Mouse (Mus musculus): Measurements from ENCODE around the gene Gm10309. TPM values are rescaled to one million over a fixed set of nuclear protein-coding genes. Genes with fewer than 3 reads are reported as not detected.

Gene Gm10309
- polyA plus RNA-seq, 1 experiment, result 0.05 TPM

DNA sequence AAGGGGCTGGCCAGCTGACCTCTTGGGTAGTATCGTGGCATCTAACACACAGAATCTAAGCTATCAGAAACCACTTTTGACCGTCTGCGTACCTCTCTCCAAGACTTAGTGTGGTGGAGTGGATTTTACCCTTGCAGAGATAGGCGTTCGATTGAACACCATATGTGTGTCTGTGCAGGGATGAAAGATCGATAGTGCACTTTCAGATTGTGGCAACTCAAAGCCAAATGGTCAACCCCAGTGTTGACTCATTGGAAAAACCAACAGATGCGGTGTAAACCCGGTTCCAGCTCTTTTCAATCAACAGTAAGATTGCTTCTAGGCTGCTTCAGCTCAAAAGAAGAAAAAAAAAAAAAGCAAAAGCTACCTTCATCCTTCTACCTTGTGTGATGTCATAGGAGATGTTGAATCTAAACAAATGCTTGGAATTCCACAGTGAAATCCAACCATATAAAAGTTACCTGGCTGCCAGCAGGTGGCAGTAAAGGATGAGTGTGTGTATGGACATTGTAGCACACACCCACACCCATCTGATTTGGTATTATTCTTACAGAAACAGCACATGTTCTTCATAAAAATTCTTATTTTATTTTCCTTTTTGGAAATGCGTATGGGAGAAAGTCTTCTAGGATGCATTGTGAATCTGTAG is 8.8 kb downstream of the Gm10309 start:
- no peak overlapping the region for H3K4me3 ChIP-seq
- H3ac ChIP-seq (ENCODE audit: control insufficient read depth, insufficient read length), result no peak overlapping the region
- H3K27me3 ChIP-seq (ENCODE audit: control insufficient read depth, insufficient read depth, insufficient read length), result no peaks in the 10 kb centered on the region
- no peak overlapping the region for H3K4me2 ChIP-seq (ENCODE audit: low read depth)
- no peaks in the 10 kb centered on the region for H3K79me2 ChIP-seq (ENCODE audit: control insufficient read depth, insufficient read depth)
- TF ChIP-seq REST (IDR thresholded peaks at IDR 0.05; ENCODE audit: insufficient read depth, insufficient read length), result no peak
- TF ChIP-seq E2F4 (IDR thresholded peaks at IDR 0.05; ENCODE audit: insufficient read depth), result no peak
- H3K36me3 ChIP-seq (ENCODE audit: control insufficient read depth, insufficient read depth), result no peaks in the 10 kb centered on the region

GRCm38 (mm10) chr17:86494895-86495294 is 10.1 kb downstream of the Gm10309 start:
- no peaks in the 10 kb centered on the region for H3K36me3 ChIP-seq (ENCODE audit: control insufficient read depth, insufficient read depth)
- no peak overlapping the region for H3ac ChIP-seq (ENCODE audit: control insufficient read depth, insufficient read length)
- no peak overlapping the region for H3K4me2 ChIP-seq (ENCODE audit: low read depth)
- no peaks in the 10 kb centered on the region for H3K79me2 ChIP-seq (ENCODE audit: control insufficient read depth, insufficient read depth)
- TF ChIP-seq CEBPB (IDR thresholded peaks at IDR 0.05; ENCODE audit: insufficient read depth, poor library complexity, severe bottlenecking) (no peak), REST (IDR thresholded peaks at IDR 0.05; ENCODE audit: insufficient read depth, insufficient read length) (no peak), SRF (IDR thresholded peaks at IDR 0.05; ENCODE audit: control insufficient read depth, insufficient read length, low read depth) (no peak), USF1 (IDR thresholded peaks at IDR 0.05; ENCODE audit: low read depth) (no peak), MYOD1 (IDR thresholded peaks at IDR 0.05; ENCODE audit: control insufficient read depth in 1 of 3, insufficient read length in 2 of 3, low read depth in 2 of 3) (no peak), POLR2A (IDR thresholded peaks at IDR 0.05; ENCODE audit: insufficient read length, low read depth) (no peak)
- H3K4me3 ChIP-seq, result no peak overlapping the region
- no peaks in the 10 kb centered on the region for H3K27me3 ChIP-seq (ENCODE audit: control insufficient read depth, insufficient read depth, insufficient read length)

GRCm38 (mm10) chr17:86494494-86494893 is 10.5 kb downstream of the Gm10309 start:
- Histone ChIP-seq H3K27me3 (ENCODE audit: control insufficient read depth, insufficient read depth, insufficient read length) (no peaks in the 10 kb centered on the region), H3K79me2 (ENCODE audit: control insufficient read depth, insufficient read depth) (no peaks in the 10 kb centered on the region), H3K36me3 (ENCODE audit: control insufficient read depth, insufficient read depth) (no peaks in the 10 kb centered on the region), H3K4me2 (ENCODE audit: low read depth) (no peak overlapping the region), H3ac (ENCODE audit: control insufficient read depth, insufficient read length) (no peak overlapping the region), H3K4me3 (no peak overlapping the region)
- TF ChIP-seq CEBPB (IDR thresholded peaks at IDR 0.05; ENCODE audit: insufficient read depth, poor library complexity, severe bottlenecking), result no peak
- TF ChIP-seq TCF12 (IDR thresholded peaks at IDR 0.05; ENCODE audit: insufficient read depth, poor library complexity, severe bottlenecking), result no peak
- TF ChIP-seq SRF (IDR thresholded peaks at IDR 0.05; ENCODE audit: control insufficient read depth, insufficient read length, low read depth), result no peak
- TF ChIP-seq MYOD1 (IDR thresholded peaks at IDR 0.05; ENCODE audit: control insufficient read depth in 1 of 3, insufficient read length in 2 of 3, low read depth in 2 of 3), result no peak
- no peak for TF ChIP-seq TCF3 (IDR thresholded peaks at IDR 0.05; ENCODE audit: insufficient read length, low read depth)
- TF ChIP-seq REST (IDR thresholded peaks at IDR 0.05; ENCODE audit: insufficient read depth, insufficient read length), result no peak
- TF ChIP-seq USF1 (IDR thresholded peaks at IDR 0.05; ENCODE audit: low read depth), result no peak
- TF ChIP-seq MAX (IDR thresholded peaks at IDR 0.05; ENCODE audit: low read depth), result no peak

GRCm38 (mm10) chr17:86493891-86494420 is 11.1 kb downstream of the Gm10309 start:
- TF ChIP-seq CEBPB (IDR thresholded peaks at IDR 0.05; ENCODE audit: insufficient read depth, poor library complexity, severe bottlenecking), result no peak
- TF ChIP-seq MAX (IDR thresholded peaks at IDR 0.05; ENCODE audit: low read depth), result no peak
- no peak for TF ChIP-seq TCF3 (IDR thresholded peaks at IDR 0.05; ENCODE audit: insufficient read length, low read depth)
- TF ChIP-seq E2F4 (IDR thresholded peaks at IDR 0.05; ENCODE audit: insufficient read depth), result no peak
- TF ChIP-seq POLR2A (IDR thresholded peaks at IDR 0.05; ENCODE audit: insufficient read length, low read depth), result no peak
- no peak for TF ChIP-seq MYOD1 (IDR thresholded peaks at IDR 0.05; ENCODE audit: control insufficient read depth in 1 of 3, insufficient read length in 2 of 3, low read depth in 2 of 3)
- TF ChIP-seq POLR2AphosphoS2 (IDR thresholded peaks at IDR 0.05; ENCODE audit: insufficient read length, low read depth), result no peak
- TF ChIP-seq SRF (IDR thresholded peaks at IDR 0.05; ENCODE audit: control insufficient read depth, insufficient read length, low read depth), result no peak
- no peak for TF ChIP-seq REST (IDR thresholded peaks at IDR 0.05; ENCODE audit: insufficient read depth, insufficient read length)
- TF ChIP-seq TCF12 (IDR thresholded peaks at IDR 0.05; ENCODE audit: insufficient read depth, poor library complexity, severe bottlenecking), result no peak
- no peak for TF ChIP-seq MYOG (IDR thresholded peaks at IDR 0.05; ENCODE audit: control insufficient read depth in 1 of 3, insufficient read depth in 1 of 3, insufficient read length in 2 of 3, low read depth in 2 of 3)
- no peak for TF ChIP-seq USF1 (IDR thresholded peaks at IDR 0.05; ENCODE audit: low read depth)
- no peaks in the 10 kb centered on the region for H3K27me3 ChIP-seq (ENCODE audit: control insufficient read depth, insufficient read depth, insufficient read length)
- H3K36me3 ChIP-seq (ENCODE audit: control insufficient read depth, insufficient read depth), result no peaks in the 10 kb centered on the region
- H3K79me2 ChIP-seq (ENCODE audit: control insufficient read depth, insufficient read depth), result no peaks in the 10 kb centered on the region
- H3K4me2 ChIP-seq (ENCODE audit: low read depth), result no peak overlapping the region
- no peak overlapping the region for H3K4me3 ChIP-seq
- no peak overlapping the region for H3ac ChIP-seq (ENCODE audit: control insufficient read depth, insufficient read length)

- Histone ChIP-seq H3K4me3 (no peak overlapping the region), H3K27me3 (ENCODE audit: control insufficient read depth, insufficient read depth, insufficient read length) (no peaks in the 10 kb centered on the region), H3K36me3 (ENCODE audit: control insufficient read depth, insufficient read depth) (no peaks in the 10 kb centered on the region), H3K79me2 (ENCODE audit: control insufficient read depth, insufficient read depth) (no peaks in the 10 kb centered on the region), H3ac (ENCODE audit: control insufficient read depth, insufficient read length) (no peak overlapping the region), H3K4me2 (ENCODE audit: low read depth) (no peak overlapping the region)
- no peak for TF ChIP-seq MAX (IDR thresholded peaks at IDR 0.05; ENCODE audit: low read depth)
- TF ChIP-seq TCF3 (IDR thresholded peaks at IDR 0.05; ENCODE audit: insufficient read length, low read depth), result no peak
- no peak for TF ChIP-seq CEBPB (IDR thresholded peaks at IDR 0.05; ENCODE audit: insufficient read depth, poor library complexity, severe bottlenecking)
- no peak for TF ChIP-seq POLR2A (IDR thresholded peaks at IDR 0.05; ENCODE audit: insufficient read length, low read depth)
- TF ChIP-seq REST (IDR thresholded peaks at IDR 0.05; ENCODE audit: insufficient read depth, insufficient read length), result no peak
These were observed 12.7 kb downstream of the Gm10309 start for GRCm38 (mm10) chr17:86492376-86492775.
